8 mouse cellular contexts compared by ENCODE assay signal in genomic region chr4:12538694-12539121, GRCm38 (mm10).
DNase-seq lines count a peak whose midpoint lies in the region; ATAC-seq and TF ChIP-seq lines count a peak whose summit lies in the region.

No protein-coding gene starts in this region.

- DNase-seq in CH12.LX (ENCODE audit: extremely low read depth) = peak; percentile 68
- DNase-seq in brain, adult 2 months (ENCODE audit: low read depth, low spot score) = peak; percentile 77
- DNase-seq in forebrain, embryonic 10.5 days (ENCODE audit: extremely low spot score, low spot score) = peak; percentile 28
- DNase-seq in layer of hippocampus, adult 9-10 months (ENCODE audit: low spot score) = peak; percentile 59
- DNase-seq in lung, postnatal 14 days = peak; percentile 50
- DNase-seq in right cerebral cortex, postnatal 25 days = peak; percentile 38
- DNase-seq in thymus, postnatal 36 days = no peak

- no peaks in the 10 kb centered on the region for H3K9me3 ChIP-seq in CH12.LX (replicated peaks; ENCODE audit: low read length)
- H3K9me3 ChIP-seq in forebrain, embryonic 10.5 days = no peaks in the 10 kb centered on the region

- H3K4me2 ChIP-seq in CH12.LX (ENCODE audit: insufficient read depth, low read depth, poor library complexity, severe bottlenecking) = no peak overlapping the region

- H3K4me1 ChIP-seq in CH12.LX (ENCODE audit: control insufficient read depth in 1 of 2, insufficient read depth in 2 of 2) = peaks cover 13 to 49% of the 10 kb centered on the region in 2 experiments
- peaks cover 30% of the 10 kb centered on the region for H3K4me1 ChIP-seq in forebrain, embryonic 10.5 days

- H3K27ac ChIP-seq in CH12.LX (ENCODE audit: insufficient read depth, low read depth) = no peak overlapping the region
- H3K27ac ChIP-seq in forebrain, embryonic 10.5 days = peak overlapping the region; percentile 72

- peak; percentile 45 to 62; a peak in 2 of 4 replicates for ATAC-seq in hematopoietic stem cell, adult 5-6 weeks (replicated peaks in 1 of 2; ENCODE audit: insufficient read depth in 1 of 2, low FRiP score in 2 of 2, low TSS enrichment in 1 of 2, low read depth in 1 of 2, poor library complexity in 2 of 2, severe bottlenecking in 2 of 2)

- H3K79me2 ChIP-seq in CH12.LX (replicated peaks; ENCODE audit: control insufficient read depth, extremely low read depth, insufficient read depth, poor library complexity, severe bottlenecking) = no peaks in the 10 kb centered on the region

- dilution Hi-C loops in CH12.LX (cut with MboI; ENCODE audit: extremely low pct_ligation_motif_present, extremely low pct_unique_long_range_greater_than_20kb, low sequenced_read_pairs) = no loop called here

- in situ Hi-C loops in CH12.LX (cut with MboI; ENCODE audit: low pct_ligation_motif_present, low pct_unique_long_range_greater_than_20kb, low sequenced_read_pairs) = loop anchor here (10.0 kb wide), 1 partner anchor 1236 kb away; no protein-coding TSS in a partner anchor

- peak; percentile 53 to 90 for TF ChIP-seq CTCF in CH12.LX (conservative IDR thresholded peaks at IDR 0.05 in 1 of 2, IDR thresholded peaks at IDR 0.05 in 1 of 2; ENCODE audit: low read depth in 2 of 2, low read length in 2 of 2)

- H3K36me3 ChIP-seq in CH12.LX (replicated peaks in 1 of 2; ENCODE audit: control insufficient read depth in 1 of 2, insufficient read depth in 1 of 2, low read length in 1 of 2) = no peaks in the 10 kb centered on the region
- H3K36me3 ChIP-seq in forebrain, embryonic 10.5 days (replicated peaks) = no peaks in the 10 kb centered on the region

- H3K27me3 ChIP-seq in CH12.LX (replicated peaks) = no peaks in the 10 kb centered on the region
- H3K27me3 ChIP-seq in forebrain, embryonic 10.5 days (ENCODE audit: poor library complexity, severe bottlenecking) = no peaks in the 10 kb centered on the region; the same call in 1 of the 2 replicates

- 9% methylated on average over 4 of the region's 4 CpGs for WGBS in forebrain, embryonic 10.5 days

- TF ChIP-seq EP300 in CH12.LX (IDR thresholded peaks at IDR 0.05; ENCODE audit: low read length) = no peak

- peak; percentile 98 for TF ChIP-seq RAD21 in CH12.LX (IDR thresholded peaks at IDR 0.05; ENCODE audit: low read depth, low read length)

- H3K4me3 ChIP-seq in CH12.LX (replicated peaks in 1 of 3; ENCODE audit: low read depth in 2 of 3, low read length in 2 of 3, poor library complexity in 1 of 3) = no peak overlapping the region
- peak overlapping the region; percentile 26; the same call in 1 of the 2 replicates for H3K4me3 ChIP-seq in forebrain, embryonic 10.5 days

- H3K9ac ChIP-seq in CH12.LX (ENCODE audit: insufficient read depth, low read depth) = no peak overlapping the region

- TF ChIP-seq POLR2A in CH12.LX (IDR thresholded peaks at IDR 0.05; ENCODE audit: low read depth, low read length) = no peak

TF ChIP-seq in CH12.LX, 34 proteins besides CTCF, POLR2A, EP300 and RAD21:
- TF ChIP-seq ETS1 (conservative IDR thresholded peaks at IDR 0.05; ENCODE audit: low read depth, low read length) (no peak), UBTF (IDR thresholded peaks at IDR 0.05; ENCODE audit: low read depth, low read length) (no peak), USF2 (conservative IDR thresholded peaks at IDR 0.05; ENCODE audit: low read depth, low read length) (no peak), POLR2AphosphoS2 (IDR thresholded peaks at IDR 0.05; ENCODE audit: low read depth, low read length) (no peak), PAX5 (IDR thresholded peaks at IDR 0.05; ENCODE audit: low read length) (no peak), MYC (IDR thresholded peaks at IDR 0.05; ENCODE audit: low read depth, low read length) (peak; percentile 86), ZC3H11A (IDR thresholded peaks at IDR 0.05; ENCODE audit: low read depth, low read length) (peak; percentile 62), USF1 (IDR thresholded peaks at IDR 0.05; ENCODE audit: low read depth, low read length) (no peak), HCFC1 (IDR thresholded peaks at IDR 0.05; ENCODE audit: low read depth, low read length) (no peak), TCF12 (IDR thresholded peaks at IDR 0.05; ENCODE audit: low read depth, low read length) (peak; percentile 35; the same call in 1 of the 2 replicates), IRF4 (IDR thresholded peaks at IDR 0.05; ENCODE audit: low read depth, low read length) (no peak), ZNF384 (IDR thresholded peaks at IDR 0.05; ENCODE audit: low read depth, low read length) (0 out of 2 replicates have a peak, but pooled peaks have one; percentile 23), MXI1 (IDR thresholded peaks at IDR 0.05; ENCODE audit: low read depth, low read length) (peak; percentile 61; the same call in 1 of the 2 replicates), SIN3A (IDR thresholded peaks at IDR 0.05; ENCODE audit: low read length) (no peak), JUND (conservative IDR thresholded peaks at IDR 0.05; ENCODE audit: low read depth, low read length) (0 out of 2 replicates have a peak, but pooled peaks have one; percentile 20), SMC3 (IDR thresholded peaks at IDR 0.05; ENCODE audit: low read depth, low read length) (peak; percentile 85), JUN (IDR thresholded peaks at IDR 0.05; ENCODE audit: insufficient read depth, low read depth, low read length) (no peak), RCOR1 (conservative IDR thresholded peaks at IDR 0.05; ENCODE audit: low read depth, low read length) (no peak), BHLHE40 (IDR thresholded peaks at IDR 0.05; ENCODE audit: low read depth, low read length) (peak; percentile 53), CHD2 (IDR thresholded peaks at IDR 0.05; ENCODE audit: low read length) (no peak), ZMIZ1 (IDR thresholded peaks at IDR 0.05; ENCODE audit: low read depth, low read length) (no peak), ELF1 (IDR thresholded peaks at IDR 0.05; ENCODE audit: low read depth, low read length) (no peak), TBP (conservative IDR thresholded peaks at IDR 0.05; ENCODE audit: low read depth, low read length) (no peak), MEF2A (IDR thresholded peaks at IDR 0.05; ENCODE audit: borderline replicate concordance, low read depth, low read length) (no peak; the same call in 1 of the 2 replicates), GABPA (IDR thresholded peaks at IDR 0.05; ENCODE audit: insufficient replicate concordance, low read depth, low read length) (no peak), E2F4 (IDR thresholded peaks at IDR 0.05; ENCODE audit: insufficient replicate concordance, low read depth, low read length) (0 out of 2 replicates have a peak, but pooled peaks have one; percentile 39), MAZ (IDR thresholded peaks at IDR 0.05; ENCODE audit: low read depth, low read length) (no peak), MAFK (IDR thresholded peaks at IDR 0.05; ENCODE audit: insufficient replicate concordance, low read length) (no peak), ZKSCAN1 (IDR thresholded peaks at IDR 0.05; ENCODE audit: borderline replicate concordance, low read depth, low read length) (no peak), NRF1 (IDR thresholded peaks at IDR 0.05; ENCODE audit: low read depth, low read length) (no peak), CHD1 (IDR thresholded peaks at IDR 0.05; ENCODE audit: low read depth, low read length) (no peak), NELFE (IDR thresholded peaks at IDR 0.05; ENCODE audit: low read depth, low read length) (no peak), MAX (IDR thresholded peaks at IDR 0.05; ENCODE audit: low read length) (0 out of 2 replicates have a peak, but pooled peaks have one; percentile 49), KAT2A (IDR thresholded peaks at IDR 0.05; ENCODE audit: insufficient replicate concordance, low read length) (no peak)

Comparison
In these comparisons a context has a peak if more than half of its experiments do, and no peak if none do; other contexts are left out.
1. DNase-seq: peak in CH12.LX (single experiment), brain, adult 2 months (single experiment), forebrain, embryonic 10.5 days (single experiment), layer of hippocampus, adult 9-10 months (single experiment), lung, postnatal 14 days (single experiment) and right cerebral cortex, postnatal 25 days (single experiment); none in thymus, postnatal 36 days (0 of 2).